Mouse (Mus musculus) embryonic fibroblast, embryonic 13.5 days (primary cell): ENCODE results near the gene Myog.

Source experiments
- CTCF ChIP-seq: IDR thresholded peaks from 2 replicates; pipeline ENCODE4 v1.5.1; 2011; ENCODE audit warnings: mild to moderate bottlenecking, control low read depth, low read length, moderate library complexity, borderline replicate concordance; ENCODE audit not compliant: insufficient read depth
- POLR2A ChIP-seq: IDR thresholded peaks from 2 replicates; pipeline ENCODE4 v1.6.1; 2011; ENCODE audit warnings: low read depth, mild to moderate bottlenecking, control low read depth, low read length, moderate library complexity

DNA sequence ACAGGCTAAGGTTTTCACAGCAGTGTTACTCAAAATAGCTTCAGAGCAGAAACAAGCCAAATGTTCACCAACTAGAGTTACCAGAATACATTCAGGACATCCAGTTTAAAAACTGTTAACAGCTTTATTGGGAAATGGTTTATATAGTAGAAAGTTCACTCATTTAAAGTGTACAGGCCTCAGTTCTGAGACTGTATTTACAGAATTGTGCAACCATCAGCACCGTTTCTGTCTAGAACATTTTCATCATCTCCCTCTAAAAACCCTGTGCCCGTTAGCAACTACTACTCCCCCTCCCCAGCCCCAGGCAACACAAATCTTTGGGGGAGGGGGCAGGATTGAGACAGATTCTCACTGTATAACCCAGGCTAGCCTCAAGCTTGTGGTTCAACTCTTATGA lies 47.5 kb upstream of the Myog start:
- TF ChIP-seq POLR2A (no peak), CTCF (no peak)
